Mouse (Mus musculus) adrenal gland, postnatal 4 days (tissue): ENCODE results near the gene Pak3. TPM values are rescaled to one million over a fixed set of nuclear protein-coding genes. Genes with fewer than 3 reads are reported as not detected.

Source experiments
- DNase-seq, 2 experiments: peaks; one replicate each; pipeline ENCODE4 v3.0.0; 2021 to 2022; ENCODE audit warnings: low spot score in 2 of 2, mixed read lengths in 2 of 2
- microRNA-seq: library from miRNA; unstranded; fragments of <30 nt; microRNA quantifications from one replicate; pipeline ENCODE4 v1.2.0, GENCODE M21; 2021
- total RNA-seq, 2 experiments: library from RNA; stranded (reverse); gene quantifications; 2 replicates each; pipeline ENCODE4 v1.2.3; 2021

The Pak3 gene
- total RNA-seq, 2 experiments from 2014 or later, result 28.6 to 29.7 TPM

- no peak for DNase-seq
Observed at GRCm38 (mm10) chrX:143664221-143665150, 146.1 kb downstream of the Pak3 start.

- no peak for DNase-seq
Observed at GRCm38 (mm10) chrX:143665771-143666170, 147.4 kb downstream of the Pak3 start.

- DNase-seq, result no peak
Observed at GRCm38 (mm10) chrX:143666991-143667390, 148.6 kb downstream of the Pak3 start.

- no peak for DNase-seq
Observed at GRCm38 (mm10) chrX:143668242-143668641, 149.9 kb downstream of the Pak3 start.

- no peak for DNase-seq
Observed at GRCm38 (mm10) chrX:143678566-143678965, 160.2 kb downstream of the Pak3 start.

- no peak for DNase-seq
Observed at GRCm38 (mm10) chrX:143722250-143722649, 203.9 kb downstream of the Pak3 start.

- DNase-seq, result no peak
Observed at GRCm38 (mm10) chrX:143725411-143725810, 207.0 kb downstream of the Pak3 start.

GRCm38 (mm10) chrX:143736035-143736434, 217.6 kb downstream of the Pak3 start:
- no peak for DNase-seq

- no peak for DNase-seq
Observed at GRCm38 (mm10) chrX:143739171-143739570, 220.8 kb downstream of the Pak3 start.

- DNase-seq, result no peak
Observed at GRCm38 (mm10) chrX:143762556-143762955, 244.2 kb downstream of the Pak3 start.

GRCm38 (mm10) chrX:143815948-143816347, 297.6 kb downstream of the Pak3 start:
- no peak for DNase-seq

- DNase-seq, result no peak
Observed at GRCm38 (mm10) chrX:143818961-143819360, 300.6 kb downstream of the Pak3 start.

- DNase-seq, result no peak
Observed at GRCm38 (mm10) chrX:143826521-143826920, 308.1 kb downstream of the Pak3 start.

GRCm38 (mm10) chrX:143827212-143827611, 308.8 kb downstream of the Pak3 start, which contains the start of gene Capn6:
Gene Capn6, minus strand, starts transcription at chrX:143827414.
- DNase-seq, result no peak

- no peak for DNase-seq
Observed at GRCm38 (mm10) chrX:143846637-143847036, 328.2 kb downstream of the Pak3 start.

Small RNA genes lying within 50 kb of the gene (microRNA-seq; reads per million reads assigned to microRNA genes)
- gene Gm47298, result not detected

Other genes starting within 250 kb of the Pak3 start
- 1 to 10 TPM; 3.6 to 5.6 TPM for gene Chrdl1, start 124.3 kb upstream of the Pak3 start, total RNA-seq